Mouse (Mus musculus) stomach, postnatal 0 days (tissue): ENCODE data around the gene Scyl3.

ENCODE experiments used
- CTCF ChIP-seq: IDR thresholded peaks from 2 replicates; pipeline ENCODE4 v1.5.1; 2016; ENCODE audit warnings: antibody characterized with exemption, low read depth, mild to moderate bottlenecking, moderate library complexity
- EP300 ChIP-seq: optimal IDR thresholded peaks from 2 replicates; pipeline ENCODE3; 2016; ENCODE audit warnings: antibody characterized with exemption

DNA sequence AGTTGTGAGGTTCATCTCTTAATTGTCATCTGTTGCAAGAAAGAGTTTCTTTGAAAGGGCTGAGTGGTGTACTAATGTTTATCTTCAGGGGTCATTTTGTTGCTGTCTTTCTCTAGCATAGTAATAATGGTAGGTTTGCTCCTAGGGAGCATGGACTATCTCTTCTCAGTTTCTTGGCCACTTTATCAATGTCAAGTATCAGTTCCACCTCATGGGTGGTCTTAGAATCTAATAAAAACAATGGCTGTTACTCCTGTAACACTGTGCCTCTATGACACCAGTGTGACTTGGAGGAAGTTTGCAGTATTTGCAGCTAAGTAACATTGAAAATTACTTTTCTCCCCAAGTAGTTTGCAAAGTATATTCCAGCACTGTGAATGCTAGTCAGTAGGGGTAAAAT, 39.3 kb upstream of the Scyl3 start:
- no peak for TF ChIP-seq EP300
- TF ChIP-seq CTCF: no peak
